Mouse (Mus musculus) G1E (cell line): ENCODE measurements around the gene Gfpt1. TPM values are rescaled to one million over a fixed set of nuclear protein-coding genes. Genes with fewer than 3 reads are reported as not detected.
"Not testable (repeated sequence)": the region's sequence is repeated elsewhere in the genome, so short reads cannot be mapped to it uniquely, and the experiment has no call there.

Source experiments
- ATAC-seq: 2 replicates; pipeline ENCODE4 v1.8.0; 2016; ENCODE audit warnings: mild to moderate bottlenecking; ENCODE audit not compliant: insufficient number of reproducible peaks, poor library complexity, low FRiP score, severe bottlenecking; ENCODE audit errors: extremely low read depth
- DNase-seq: peaks from one replicate; pipeline ENCODE4 v3.0.0; 2012; ENCODE audit warnings: low spot score
- H3K27me3 ChIP-seq: 2 replicates; pipeline ENCODE4 v1.6.1; 2012; ENCODE audit warnings: mild to moderate bottlenecking, low read length, inconsistent platforms; ENCODE audit not compliant: insufficient read depth
- H3K36me3 ChIP-seq: replicated peaks from 2 replicates; pipeline ENCODE3; 2012; ENCODE audit warnings: mild to moderate bottlenecking, inconsistent platforms
- H3K4me1 ChIP-seq: 2 replicates; pipeline ENCODE4 v1.6.1; 2012; ENCODE audit warnings: low read depth, low read length, inconsistent platforms, mixed read lengths; ENCODE audit not compliant: insufficient read depth
- H3K4me3 ChIP-seq: 2 replicates; pipeline ENCODE4 v1.5.1; 2012; ENCODE audit warnings: low read depth, mild to moderate bottlenecking, inconsistent platforms, low read length, moderate library complexity, mixed read lengths
- H3K9me3 ChIP-seq: replicated peaks from 2 replicates; pipeline ENCODE4 v1.6.1; 2012; ENCODE audit warnings: inconsistent platforms
- CTCF ChIP-seq: IDR thresholded peaks from 2 replicates; pipeline ENCODE4 v1.5.1; 2012; ENCODE audit warnings: low read depth, low read length, inconsistent platforms, mixed read lengths
- GATA1 ChIP-seq: IDR thresholded peaks from 2 replicates; pipeline ENCODE4 v1.6.1; 2012; ENCODE audit warnings: borderline replicate concordance, low read length, inconsistent platforms, mixed read lengths
- GATA2 ChIP-seq: IDR thresholded peaks from 2 replicates; pipeline ENCODE4 v1.6.1; 2012; ENCODE audit warnings: low read depth, low read length, inconsistent platforms, borderline replicate concordance
- POLR2AphosphoS5 ChIP-seq: IDR thresholded peaks from 2 replicates; pipeline ENCODE4 v1.6.1; 2012; ENCODE audit warnings: low read depth, low read length, inconsistent platforms; ENCODE audit not compliant: insufficient replicate concordance
- TAL1 ChIP-seq: conservative IDR thresholded peaks from 2 replicates; pipeline ENCODE4 v1.6.1; 2012; ENCODE audit warnings: low read depth, low read length, inconsistent platforms, mixed read lengths
- polyA plus RNA-seq: library from polyadenylated mRNA; stranded (reverse); fragments of >175 nt; gene quantifications from 2 replicates; pipeline ENCODE4 v1.2.3, GENCODE M21; 2012
- total RNA-seq, 2 experiments: library from RNA; stranded (forward) in 1 of 2; stranded (reverse) in 1 of 2; fragments of 200-1000 nt in 1 of 2; fragments of >200 nt in 1 of 2; fragmentation: Nextera tagmentation in 1 of 2; gene quantifications; 2 replicates each; pipeline ENCODE4 v1.2.3; 2014 to 2017

Gfpt1 gene
- total and polyA plus RNA-seq, 3 experiments = 78.7 to 196 (median 99.2) TPM

GRCm38 (mm10) chr6:87045507-87045906, 2.9 kb downstream of the Gfpt1 start:
- Histone ChIP-seq H3K36me3 (peaks cover 40% of the 10 kb centered on the region), H3K27me3 (no peaks in the 10 kb centered on the region), H3K4me3 (peak overlapping the region; percentile 42; the same call in 1 of the 2 replicates), H3K4me1 (peaks cover 61% of the 10 kb centered on the region), H3K9me3 (no peaks in the 10 kb centered on the region)
- TF ChIP-seq TAL1 = no peak
- no peak for TF ChIP-seq POLR2AphosphoS5
- TF ChIP-seq CTCF = no peak
- TF ChIP-seq GATA2 = no peak
- no peak for TF ChIP-seq GATA1
- DNase-seq (no peak), ATAC-seq (no peak)

- peaks cover 48% of the 10 kb centered on the region for H3K4me1 ChIP-seq
- peaks cover 65% of the 10 kb centered on the region for H3K36me3 ChIP-seq
- not testable (repeated sequence) for ATAC-seq, H3K9me3 ChIP-seq, H3K4me3 ChIP-seq, H3K27me3 ChIP-seq, DNase-seq
Observed at GRCm38 (mm10) chr6:87048712-87049111, 6.1 kb downstream of the Gfpt1 start.

GRCm38 (mm10) chr6:87051886-87052425, 9.3 kb downstream of the Gfpt1 start:
- Histone ChIP-seq H3K27me3 (no peaks in the 10 kb centered on the region), H3K4me1 (peaks cover 28% of the 10 kb centered on the region), H3K36me3 (peaks cover 88% of the 10 kb centered on the region), H3K9me3 (no peaks in the 10 kb centered on the region), H3K4me3 (no peak overlapping the region)
- DNase-seq (no peak), ATAC-seq (no peak)
- TF ChIP-seq GATA2 (no peak), POLR2AphosphoS5 (no peak), CTCF (no peak)

GRCm38 (mm10) chr6:87054193-87054592, 11.5 kb downstream of the Gfpt1 start:
- H3K9me3 ChIP-seq = no peaks in the 10 kb centered on the region
- no peaks in the 10 kb centered on the region for H3K27me3 ChIP-seq
- no peak for ATAC-seq
- peaks cover 15% of the 10 kb centered on the region; the same call in 1 of the 2 replicates for H3K4me1 ChIP-seq
- no peak overlapping the region for H3K4me3 ChIP-seq
- peaks cover 89% of the 10 kb centered on the region for H3K36me3 ChIP-seq
- TF ChIP-seq TAL1 (no peak), POLR2AphosphoS5 (no peak), GATA1 (no peak), CTCF (no peak), GATA2 (no peak)
- DNase-seq = no peak

- no peaks in the 10 kb centered on the region for H3K27me3 ChIP-seq
- DNase-seq (no peak), ATAC-seq (no peak)
- H3K9me3 ChIP-seq = no peaks in the 10 kb centered on the region
- H3K4me1 ChIP-seq = peaks cover 16% of the 10 kb centered on the region
- peaks cover 95% of the 10 kb centered on the region for H3K36me3 ChIP-seq
- no peak overlapping the region for H3K4me3 ChIP-seq
- TF ChIP-seq GATA1 (no peak), TAL1 (no peak), GATA2 (no peak), CTCF (no peak), POLR2AphosphoS5 (no peak)
Observed at GRCm38 (mm10) chr6:87059754-87060153, 17.1 kb downstream of the Gfpt1 start.

GRCm38 (mm10) chr6:87063586-87063985, 20.9 kb downstream of the Gfpt1 start:
- H3K4me1 ChIP-seq = peaks cover 41% of the 10 kb centered on the region
- peaks cover 93% of the 10 kb centered on the region for H3K36me3 ChIP-seq
- ATAC-seq = no peak
- no peaks in the 10 kb centered on the region for H3K27me3 ChIP-seq
- TF ChIP-seq GATA2 = no peak
- no peak for TF ChIP-seq TAL1
- TF ChIP-seq CTCF = no peak
- TF ChIP-seq GATA1 = no peak
- no peak for TF ChIP-seq POLR2AphosphoS5
- DNase-seq = no peak
- no peaks in the 10 kb centered on the region for H3K9me3 ChIP-seq
- no peak overlapping the region for H3K4me3 ChIP-seq

- DNase-seq (no peak), ATAC-seq (no peak)
Observed at GRCm38 (mm10) chr6:87068209-87068608, 25.6 kb downstream of the Gfpt1 start.

More at GRCm38 (mm10) chr6:87068209-87068608, 25.6 kb downstream of the Gfpt1 start:
- peaks cover 84% of the 10 kb centered on the region for H3K4me1 ChIP-seq
- no peak overlapping the region for H3K4me3 ChIP-seq
- peaks cover 85% of the 10 kb centered on the region for H3K36me3 ChIP-seq
- no peak for TF ChIP-seq POLR2AphosphoS5
- TF ChIP-seq GATA2 = no peak
- TF ChIP-seq GATA1 = no peak
- no peak for TF ChIP-seq TAL1
- no peak for TF ChIP-seq CTCF
- no peaks in the 10 kb centered on the region for H3K9me3 ChIP-seq
- no peaks in the 10 kb centered on the region for H3K27me3 ChIP-seq
